Mouse (Mus musculus): Measurements from ENCODE around the gene Nr1d1.

- 0 out of 2 replicates have a peak, but pooled peaks have one; percentile 0 for TF ChIP-seq CTCF (IDR thresholded peaks at IDR 0.05; ENCODE audit: borderline replicate concordance, extremely low read depth, insufficient read depth, insufficient read length)
- no peak for TF ChIP-seq POLR2A (IDR thresholded peaks at IDR 0.05; ENCODE audit: borderline replicate concordance, extremely low read depth, insufficient read depth, insufficient read length, poor library complexity, severe bottlenecking)
These were observed 20.8 kb upstream of the Nr1d1 start for GRCm38 (mm10) chr11:98795714-98796514.
